Mouse (Mus musculus) mouse embryonic stem cell (cell line): ENCODE data around the gene Plekhg2.

ENCODE experiments used
- in situ Hi-C, 2 experiments: fragments of 300-500 bp; cut with MboI; formaldehyde crosslinking; loops; 1 replicate in 1 of 2; 3 replicates in 1 of 2; pipeline ENCODE4 v1.14.3; 2019 to 2020; ENCODE audit warnings: low sequenced_read_pairs in 2 of 2, low pct_unique_long_range_greater_than_20kb in 1 of 2, mixed read lengths in 1 of 2; ENCODE audit not compliant: unreplicated experiment in 1 of 2

Gene Plekhg2

GRCm38 (mm10) chr7:28309737-28310136 lies 62.7 kb downstream of the Plekhg2 start:
- in situ Hi-C loops = no loop called here
